Mouse (Mus musculus) myocyte (in vitro differentiated cells): ENCODE results near the gene Ruvbl2. TPM values are rescaled to one million over a fixed set of nuclear protein-coding genes. Genes with fewer than 3 reads are reported as not detected.

ENCODE experiments used
- H3K27me3 ChIP-seq: one replicate; pipeline ENCODE4 v1.6.1; 2011; ENCODE audit not compliant: control insufficient read depth, insufficient read depth, insufficient read length
- H3K36me3 ChIP-seq: one replicate; pipeline ENCODE4 v1.6.1; 2011; ENCODE audit not compliant: control insufficient read depth, insufficient read depth
- H3K4me2 ChIP-seq: one replicate; pipeline ENCODE4 v1.6.1; 2011; ENCODE audit warnings: low read depth, control low read depth
- H3K4me3 ChIP-seq: one replicate; pipeline ENCODE4 v1.5.1; 2011; ENCODE audit warnings: mild to moderate bottlenecking, control low read depth, moderate library complexity
- H3K79me2 ChIP-seq: one replicate; pipeline ENCODE4 v1.6.1; 2011; ENCODE audit not compliant: control insufficient read depth, insufficient read depth
- H3ac ChIP-seq: one replicate; pipeline ENCODE4 v1.6.1; 2011; ENCODE audit not compliant: control insufficient read depth, insufficient read length
- CEBPB ChIP-seq: IDR thresholded peaks from 2 replicates; pipeline ENCODE4 v1.6.1; 2011; ENCODE audit warnings: mild to moderate bottlenecking, moderate library complexity; ENCODE audit not compliant: poor library complexity, insufficient read depth, severe bottlenecking
- E2F4 ChIP-seq: IDR thresholded peaks from one replicate; pipeline ENCODE4 v1.6.1; 2011; ENCODE audit warnings: mild to moderate bottlenecking, control low read depth, moderate library complexity; ENCODE audit not compliant: insufficient read depth
- MAX ChIP-seq: IDR thresholded peaks from one replicate; pipeline ENCODE4 v1.6.1; 2011; ENCODE audit warnings: low read depth, mild to moderate bottlenecking, control low read depth
- MYOD1 ChIP-seq, 3 experiments: IDR thresholded peaks; one replicate each; pipeline ENCODE4 v1.6.1; 2011; ENCODE audit warnings: control low read depth in 2 of 3, low read depth in 2 of 3, mild to moderate bottlenecking in 2 of 3, moderate library complexity in 1 of 3; ENCODE audit not compliant: insufficient read length in 2 of 3, control insufficient read depth in 1 of 3
- MYOG ChIP-seq, 3 experiments: IDR thresholded peaks; one replicate each; pipeline ENCODE4 v1.6.1; 2011; ENCODE audit warnings: control low read depth in 2 of 3, low read depth in 2 of 3, mild to moderate bottlenecking in 2 of 3; ENCODE audit not compliant: insufficient read length in 2 of 3, control insufficient read depth in 1 of 3, insufficient read depth in 1 of 3
- POLR2A ChIP-seq: IDR thresholded peaks from one replicate; pipeline ENCODE4 v1.6.1; 2011; ENCODE audit warnings: low read depth, mild to moderate bottlenecking, control low read depth, moderate library complexity; ENCODE audit not compliant: insufficient read length
- POLR2AphosphoS2 ChIP-seq: IDR thresholded peaks from one replicate; pipeline ENCODE4 v1.6.1; 2011; ENCODE audit warnings: low read depth, control low read depth; ENCODE audit not compliant: insufficient read length
- REST ChIP-seq: IDR thresholded peaks from one replicate; pipeline ENCODE4 v1.6.1; 2011; ENCODE audit warnings: mild to moderate bottlenecking, control low read depth, moderate library complexity; ENCODE audit not compliant: insufficient read depth, insufficient read length
- SRF ChIP-seq: IDR thresholded peaks from one replicate; pipeline ENCODE4 v1.6.1; 2011; ENCODE audit warnings: low read depth; ENCODE audit not compliant: control insufficient read depth, insufficient read length
- TCF12 ChIP-seq: IDR thresholded peaks from one replicate; pipeline ENCODE4 v1.6.1; 2011; ENCODE audit warnings: mild to moderate bottlenecking, control low read depth; ENCODE audit not compliant: poor library complexity, insufficient read depth, severe bottlenecking
- TCF3 ChIP-seq: IDR thresholded peaks from one replicate; pipeline ENCODE4 v1.6.1; 2011; ENCODE audit warnings: low read depth, control low read depth; ENCODE audit not compliant: insufficient read length
- USF1 ChIP-seq: IDR thresholded peaks from one replicate; pipeline ENCODE4 v1.6.1; 2011; ENCODE audit warnings: low read depth, mild to moderate bottlenecking, control low read depth, moderate library complexity
- polyA plus RNA-seq: library from polyadenylated mRNA; unstranded; fragments of >200 nt; fragmentation: generic; extraction: Trizol; gene quantifications from one replicate; pipeline ENCODE4 v1.2.1, GENCODE M21; 2012; ENCODE audit warnings: missing spikeins

The Ruvbl2 gene
- polyA plus RNA-seq, 1 experiment: 118 TPM

- peaks cover 25% of the 10 kb centered on the region for H3K27me3 ChIP-seq
- no peaks in the 10 kb centered on the region for H3K36me3 ChIP-seq
- no peaks in the 10 kb centered on the region for H3K79me2 ChIP-seq
- peak within 1 kb of the TSS; percentile 15 for H3ac ChIP-seq
- no peak for TF ChIP-seq USF1
- no peak for TF ChIP-seq TCF12
- no peak for TF ChIP-seq TCF3
- no peak for TF ChIP-seq POLR2AphosphoS2
- TF ChIP-seq E2F4: no peak
- no peak for TF ChIP-seq REST
- TF ChIP-seq MAX: no peak
- TF ChIP-seq SRF: no peak
- no peak for TF ChIP-seq MYOD1 (IDR thresholded peaks at IDR 0.05; ENCODE audit: control insufficient read depth in 1 of 3, insufficient read length in 2 of 3, low read depth in 2 of 3)
- TF ChIP-seq CEBPB: no peak
- TF ChIP-seq MYOG (IDR thresholded peaks at IDR 0.05; ENCODE audit: control insufficient read depth in 1 of 3, insufficient read depth in 1 of 3, insufficient read length in 2 of 3, low read depth in 2 of 3): no peak
- TF ChIP-seq POLR2A: no peak
- H3K4me3 ChIP-seq: peak within 1 kb of the TSS; percentile 3
- H3K4me2 ChIP-seq: peak within 1 kb of the TSS; percentile 96
These were observed 24.6 kb downstream of the Ruvbl2 start, which contains the start of gene Ntf5 for GRCm38 (mm10) chr7:45413113-45413863. TSS of gene Ntf5 (plus strand) at chr7:45413695.

- TF ChIP-seq TCF12 (no peak), MYOG (IDR thresholded peaks at IDR 0.05; ENCODE audit: control insufficient read depth in 1 of 3, insufficient read depth in 1 of 3, insufficient read length in 2 of 3, low read depth in 2 of 3) (no peak), TCF3 (no peak), USF1 (no peak), SRF (no peak), CEBPB (no peak), MYOD1 (IDR thresholded peaks at IDR 0.05; ENCODE audit: control insufficient read depth in 1 of 3, insufficient read length in 2 of 3, low read depth in 2 of 3) (no peak), POLR2AphosphoS2 (no peak), E2F4 (no peak), REST (no peak), POLR2A (no peak), MAX (no peak)
- no peaks in the 10 kb centered on the region for H3K79me2 ChIP-seq
- no peaks in the 10 kb centered on the region for H3K36me3 ChIP-seq
- no peak overlapping the region for H3ac ChIP-seq
- peaks cover 25% of the 10 kb centered on the region for H3K27me3 ChIP-seq
- H3K4me2 ChIP-seq: no peak overlapping the region
- H3K4me3 ChIP-seq: no peak overlapping the region
These were observed 25.5 kb downstream of the Ruvbl2 start for GRCm38 (mm10) chr7:45412421-45412820.

- H3K27me3 ChIP-seq: peaks cover 26% of the 10 kb centered on the region
- H3ac ChIP-seq: no peak overlapping the region
- H3K36me3 ChIP-seq: no peaks in the 10 kb centered on the region
- TF ChIP-seq E2F4 (no peak), MYOD1 (IDR thresholded peaks at IDR 0.05; ENCODE audit: control insufficient read depth in 1 of 3, insufficient read length in 2 of 3, low read depth in 2 of 3) (no peak), SRF (no peak), POLR2AphosphoS2 (no peak), CEBPB (peak; percentile 77)
- H3K79me2 ChIP-seq: no peaks in the 10 kb centered on the region
- H3K4me2 ChIP-seq: no peak overlapping the region
- H3K4me3 ChIP-seq: no peak overlapping the region
These were observed 28.3 kb downstream of the Ruvbl2 start for GRCm38 (mm10) chr7:45409497-45410163.

- Histone ChIP-seq H3K4me2 (no peak overlapping the region), H3K79me2 (no peaks in the 10 kb centered on the region), H3K36me3 (no peaks in the 10 kb centered on the region), H3K4me3 (no peak overlapping the region), H3K27me3 (peaks cover 26% of the 10 kb centered on the region), H3ac (no peak overlapping the region)
- TF ChIP-seq POLR2A: no peak
- no peak for TF ChIP-seq MYOD1 (IDR thresholded peaks at IDR 0.05; ENCODE audit: control insufficient read depth in 1 of 3, insufficient read length in 2 of 3, low read depth in 2 of 3)
- no peak for TF ChIP-seq TCF12
- TF ChIP-seq MAX: no peak
- no peak for TF ChIP-seq E2F4
- TF ChIP-seq SRF: no peak
- no peak for TF ChIP-seq POLR2AphosphoS2
- TF ChIP-seq CEBPB: no peak
- no peak for TF ChIP-seq REST
- TF ChIP-seq USF1: no peak
- TF ChIP-seq MYOG (IDR thresholded peaks at IDR 0.05; ENCODE audit: control insufficient read depth in 1 of 3, insufficient read depth in 1 of 3, insufficient read length in 2 of 3, low read depth in 2 of 3): no peak
- TF ChIP-seq TCF3: no peak
These were observed 28.9 kb downstream of the Ruvbl2 start for GRCm38 (mm10) chr7:45408949-45409348.
